Mouse (Mus musculus) lung, postnatal 0 days (tissue): ENCODE measurements at regions not wholly inside any gene's neighbourhood (a gene's known extent, or its start where the extent isn't known, plus 50 kb on each side); places are given as distances from the start of the nearest gene placed in this dataset.

ENCODE experiments used
- CTCF ChIP-seq: IDR thresholded peaks from 2 replicates; pipeline ENCODE4 v1.5.1; 2016; ENCODE audit warnings: antibody characterized with exemption, mild to moderate bottlenecking
- EP300 ChIP-seq: IDR thresholded peaks from 2 replicates; pipeline ENCODE4 v1.6.1; 2016; ENCODE audit warnings: antibody characterized with exemption, mild to moderate bottlenecking, control low read depth

- no peak for TF ChIP-seq CTCF
- TF ChIP-seq EP300: no peak
These were observed 252.6 kb upstream of the Elac2 start for GRCm38 (mm10) chr11:64726249-64726648.
